Mouse (Mus musculus) megakaryocyte, embryonic 14.5 days (primary cell): ENCODE measurements around the gene Mroh2a. TPM values are rescaled to one million over a fixed set of nuclear protein-coding genes. Genes with fewer than 3 reads are reported as not detected.

Source experiments
- H3K27me3 ChIP-seq: replicated peaks from 2 replicates; pipeline ENCODE3; 2012; ENCODE audit warnings: inconsistent platforms
- H3K36me3 ChIP-seq: replicated peaks from 2 replicates; pipeline ENCODE3; 2012; ENCODE audit warnings: low read length, inconsistent platforms, mixed read lengths
- H3K4me1 ChIP-seq: 2 replicates; pipeline ENCODE4 v1.6.1; 2012; ENCODE audit warnings: inconsistent platforms
- H3K4me3 ChIP-seq: replicated peaks from 2 replicates; pipeline ENCODE3; 2012; ENCODE audit warnings: moderate library complexity, mild to moderate bottlenecking, inconsistent platforms
- H3K9me3 ChIP-seq: 2 replicates; pipeline ENCODE4 v1.6.1; 2012; ENCODE audit warnings: inconsistent platforms
- FLI1 ChIP-seq: IDR thresholded peaks from 2 replicates; pipeline ENCODE4 v1.6.1; 2012; ENCODE audit warnings: low read length, inconsistent platforms, mixed read lengths
- GATA1 ChIP-seq: IDR thresholded peaks from 3 replicates; pipeline ENCODE4 v1.6.1; 2012; ENCODE audit warnings: mixed read lengths, low read length, inconsistent platforms, borderline replicate concordance
- polyA plus RNA-seq: library from polyadenylated mRNA; stranded (reverse); fragments of >175 nt; gene quantifications from 2 replicates; pipeline ENCODE4 v1.2.3, GENCODE M21; 2012; ENCODE audit warnings: low replicate concordance; ENCODE audit not compliant: insufficient read depth

Mroh2a gene
- polyA plus RNA-seq, 1 experiment = not detected

DNA sequence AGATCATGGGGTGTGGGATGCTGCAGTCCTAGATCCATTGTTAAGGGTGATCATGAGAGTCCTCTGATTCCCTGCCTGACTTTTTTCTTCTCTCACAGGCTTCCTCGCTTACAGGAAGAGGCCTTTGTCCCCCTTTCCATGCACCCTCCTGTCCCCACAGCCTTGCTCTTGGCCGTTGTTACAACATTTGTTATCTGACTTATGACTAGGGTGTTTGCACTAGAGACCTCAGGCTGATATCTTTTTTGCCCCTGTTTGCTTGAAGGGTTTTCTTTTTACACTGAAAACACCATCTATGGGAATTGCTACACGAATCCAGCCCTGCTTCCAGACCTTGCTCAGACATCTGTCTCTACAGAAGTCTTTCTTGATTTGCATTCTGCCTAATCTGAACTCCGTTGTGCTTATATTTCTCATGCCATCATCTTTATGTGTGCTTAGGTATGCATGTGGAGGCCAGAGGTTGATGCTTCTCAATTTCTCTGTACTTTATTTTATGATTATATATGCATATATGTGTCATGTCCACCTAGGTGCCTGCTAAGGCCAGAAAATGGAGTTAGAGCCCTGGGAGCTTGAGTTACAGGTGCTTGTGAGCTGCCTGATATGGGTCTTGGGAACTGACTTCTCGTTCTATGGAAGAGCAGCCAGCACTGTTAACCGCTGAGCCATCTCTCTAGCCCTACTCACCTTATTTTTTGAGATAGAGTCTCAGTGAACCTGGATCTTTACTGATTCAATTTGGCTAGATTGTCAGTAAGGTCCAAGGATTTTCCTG lies 78.4 kb downstream of the Mroh2a start:
- H3K4me1 ChIP-seq = no peaks in the 10 kb centered on the region
- TF ChIP-seq GATA1 (no peak), FLI1 (no peak)
- H3K9me3 ChIP-seq = peaks cover 46% of the 10 kb centered on the region

DNA sequence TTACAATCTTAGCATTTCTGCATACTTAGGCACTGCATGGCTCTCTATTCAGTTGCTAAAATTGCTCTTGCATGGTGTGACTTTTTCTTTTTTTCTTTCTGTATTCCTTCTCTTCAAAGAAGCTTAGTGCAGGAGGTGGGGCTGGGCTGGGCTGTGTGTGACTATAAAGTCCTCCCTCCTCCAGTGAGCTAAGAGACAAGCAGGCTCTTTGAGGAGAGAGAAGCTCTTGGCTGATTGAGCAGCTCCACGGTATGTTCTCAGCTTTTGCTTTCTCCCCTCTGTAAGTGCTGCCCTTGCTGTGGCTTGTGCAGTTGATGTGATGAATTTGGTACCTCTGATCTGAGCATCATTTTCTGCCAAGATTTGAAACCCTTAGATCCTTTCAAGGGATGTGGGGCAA lies 79.8 kb downstream of the Mroh2a start:
- Histone ChIP-seq H3K4me1 (no peaks in the 10 kb centered on the region), H3K36me3 (no peaks in the 10 kb centered on the region), H3K9me3 (peaks cover 34% of the 10 kb centered on the region; the same call in 1 of the 2 replicates), H3K4me3 (no peak overlapping the region), H3K27me3 (no peaks in the 10 kb centered on the region)
- no peak for TF ChIP-seq GATA1
- TF ChIP-seq FLI1 = no peak

More for the DNA sequence above, 78.4 kb downstream of the Mroh2a start:
- H3K27me3 ChIP-seq = peaks cover 1% of the 10 kb centered on the region
- no peak overlapping the region for H3K4me3 ChIP-seq
- H3K36me3 ChIP-seq = no peaks in the 10 kb centered on the region

DNA sequence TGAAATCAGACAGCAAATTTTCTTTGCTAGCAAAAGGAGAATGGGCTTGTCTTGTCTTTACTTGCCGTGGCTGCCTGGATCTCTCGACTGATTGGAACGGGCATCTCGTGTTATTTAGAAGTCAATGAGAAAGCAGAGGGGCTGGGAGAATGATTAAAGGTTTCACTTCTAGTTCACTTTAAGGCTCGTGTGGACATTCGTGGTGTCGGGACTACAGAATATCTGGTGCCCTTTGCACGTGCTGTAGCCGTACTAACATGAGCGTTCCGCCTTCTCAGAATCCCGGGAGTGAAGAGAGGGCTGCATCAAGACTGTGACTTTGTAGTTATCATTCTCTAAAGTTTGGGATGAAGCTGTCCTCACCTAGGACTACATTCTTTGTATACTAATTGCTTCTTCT lies 80.4 kb downstream of the Mroh2a start:
- Histone ChIP-seq H3K4me1 (no peaks in the 10 kb centered on the region), H3K4me3 (no peak overlapping the region), H3K36me3 (no peaks in the 10 kb centered on the region), H3K27me3 (peaks cover 3% of the 10 kb centered on the region), H3K9me3 (peaks cover 33% of the 10 kb centered on the region; the same call in 1 of the 2 replicates)
- TF ChIP-seq GATA1 = no peak
- TF ChIP-seq FLI1 = no peak

DNA sequence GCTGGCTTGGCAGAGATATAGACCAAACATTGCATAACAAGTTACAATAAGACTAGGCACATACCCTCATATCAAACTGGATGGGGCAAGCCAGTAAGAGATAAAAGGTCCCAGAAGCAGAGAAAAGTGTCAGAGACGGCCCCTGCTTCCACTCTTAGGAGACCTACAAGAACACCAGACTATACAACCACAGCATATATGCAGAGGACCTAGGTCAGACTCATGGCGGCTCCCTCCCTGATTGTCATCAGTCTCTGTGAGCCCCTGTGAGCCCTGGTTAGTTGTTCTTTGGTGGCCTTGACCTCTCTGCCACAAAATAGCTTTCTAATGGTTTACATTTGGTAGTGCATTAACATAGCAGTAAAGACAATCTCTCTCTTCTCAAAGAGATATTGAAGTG lies 82.2 kb downstream of the Mroh2a start:
- Histone ChIP-seq H3K9me3 (peaks cover 25% of the 10 kb centered on the region; the same call in 1 of the 2 replicates), H3K36me3 (no peaks in the 10 kb centered on the region), H3K4me1 (no peaks in the 10 kb centered on the region), H3K4me3 (no peak overlapping the region), H3K27me3 (peaks cover 3% of the 10 kb centered on the region)
- TF ChIP-seq FLI1 (no peak), GATA1 (no peak)

DNA sequence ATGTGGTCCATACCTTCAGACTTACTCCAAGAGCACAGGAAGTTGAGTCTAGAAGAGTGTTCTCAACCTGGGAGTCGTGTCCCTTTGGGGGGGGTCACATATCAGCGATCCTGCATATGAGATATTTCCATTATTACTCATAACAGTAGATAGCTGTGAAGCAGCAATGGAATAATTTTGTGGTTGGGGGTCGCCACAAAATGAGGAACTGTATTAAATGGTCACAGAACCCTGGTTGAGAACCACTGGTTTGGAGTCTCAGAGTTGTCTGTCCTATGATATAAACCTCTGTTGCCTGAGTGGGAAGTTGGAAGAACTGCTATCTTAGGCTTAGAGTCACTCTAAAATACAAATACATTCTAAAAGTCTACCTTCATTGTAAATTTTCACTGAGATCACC lies 83.1 kb downstream of the Mroh2a start:
- peaks cover 20% of the 10 kb centered on the region; the same call in 1 of the 2 replicates for H3K9me3 ChIP-seq
- H3K36me3 ChIP-seq = no peaks in the 10 kb centered on the region
- peaks cover 4% of the 10 kb centered on the region for H3K27me3 ChIP-seq
- H3K4me1 ChIP-seq = no peaks in the 10 kb centered on the region
- TF ChIP-seq FLI1 (no peak), GATA1 (no peak)
- H3K4me3 ChIP-seq = no peak overlapping the region

DNA sequence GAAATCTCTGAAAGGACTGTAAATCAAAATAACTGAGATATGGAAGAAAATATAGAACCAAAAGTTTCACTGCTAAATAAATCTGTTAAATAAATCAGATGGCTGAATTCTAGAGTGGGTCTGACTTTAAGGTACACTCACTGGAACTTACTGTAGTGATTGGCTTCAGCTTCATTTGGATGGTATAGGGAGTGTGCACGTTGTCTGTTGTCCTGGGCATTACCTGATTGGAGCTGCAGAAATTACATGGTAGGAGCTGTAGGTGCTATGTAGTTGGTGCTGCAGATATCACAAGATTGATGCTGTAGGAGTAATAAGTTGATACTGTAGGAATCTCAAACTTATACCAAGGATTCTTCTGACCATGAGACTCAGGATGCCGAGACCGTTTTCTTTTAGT lies 83.6 kb downstream of the Mroh2a start:
- TF ChIP-seq FLI1 = no peak
- TF ChIP-seq GATA1 = no peak
- Histone ChIP-seq H3K27me3 (peaks cover 4% of the 10 kb centered on the region), H3K36me3 (no peaks in the 10 kb centered on the region), H3K4me3 (no peak overlapping the region), H3K9me3 (peaks cover 20% of the 10 kb centered on the region; the same call in 1 of the 2 replicates), H3K4me1 (no peaks in the 10 kb centered on the region)

Other genes starting within 250 kb of the Mroh2a start
- gene Usp40, start 218.4 kb upstream of the Mroh2a start, polyA plus RNA-seq = 0.68 and 2.3 TPM in 2 replicates
- gene Ugt1a10, start 171.6 kb upstream of the Mroh2a start, polyA plus RNA-seq = not detected in 2 replicates
- 0.77 TPM in 1 of 2 replicates, not detected in the other for gene Ugt1a9, start 156.2 kb upstream of the Mroh2a start, polyA plus RNA-seq
- gene Ugt1a8, start 139.2 kb upstream of the Mroh2a start, polyA plus RNA-seq = not detected in 2 replicates
- gene Ugt1a7c, start 131.9 kb upstream of the Mroh2a start, polyA plus RNA-seq = 11.0 TPM in 1 of 2 replicates, not detected in the other
- not detected in 2 replicates for gene Ugt1a6b, start 123.7 kb upstream of the Mroh2a start, polyA plus RNA-seq
- not detected in 2 replicates for gene Ugt1a6a, start 92.2 kb upstream of the Mroh2a start, polyA plus RNA-seq
- 0.04 TPM in 1 of 2 replicates, not detected in the other for gene Ugt1a5, start 61.0 kb upstream of the Mroh2a start, polyA plus RNA-seq
- gene Ugt1a2, start 26.4 kb upstream of the Mroh2a start, polyA plus RNA-seq = not detected in 2 replicates
- gene Dnajb3, start 21.2 kb upstream of the Mroh2a start, polyA plus RNA-seq = not detected in 2 replicates
- not detected in 2 replicates for gene Ugt1a1, start 15.0 kb upstream of the Mroh2a start, polyA plus RNA-seq
- gene Hjurp, start 50.6 kb downstream of the Mroh2a start, polyA plus RNA-seq = 2.4 and 4.0 TPM in 2 replicates
- gene Trpm8, start 50.7 kb downstream of the Mroh2a start, polyA plus RNA-seq = not detected in 2 replicates
- not detected in 2 replicates for gene Spp2, start 180.0 kb downstream of the Mroh2a start, polyA plus RNA-seq